Mouse (Mus musculus) forebrain, embryonic 14.5 days (tissue): ENCODE data around the gene Xpo5. TPM values are rescaled to one million over a fixed set of nuclear protein-coding genes. Genes with fewer than 3 reads are reported as not detected.

Source experiments
- ATAC-seq: fragments of 200-750 bp; cut with Nextera tagmentation; 2 replicates; pipeline ENCODE4 v1.8.0; 2017; ENCODE audit warnings: mild to moderate bottlenecking, moderate library complexity
- DNase-seq: peaks from one replicate; pipeline ENCODE4 v3.0.0-alpha.2; 2015; ENCODE audit warnings: low spot score
- H3K27ac ChIP-seq: fragments of 300-500 bp; sonication (generic); 2 replicates; pipeline ENCODE4 v1.5.1; 2014; ENCODE audit warnings: low read depth, mild to moderate bottlenecking, control low read depth, low read length, moderate library complexity
- H3K27me3 ChIP-seq: fragments of 300-500 bp; sonication (generic); replicated peaks from 2 replicates; pipeline ENCODE4 v1.6.1; 2014; ENCODE audit warnings: low read length, control low read depth, mixed read lengths; ENCODE audit not compliant: control insufficient read depth, insufficient read depth
- H3K36me3 ChIP-seq: fragments of 300-500 bp; sonication (generic); 2 replicates; pipeline ENCODE4 v1.6.1; 2014; ENCODE audit warnings: low read length, control low read depth; ENCODE audit not compliant: control insufficient read depth, insufficient read depth
- H3K4me1 ChIP-seq: fragments of 300-500 bp; sonication (generic); 2 replicates; pipeline ENCODE4 v1.6.1; 2014; ENCODE audit warnings: antibody characterized with exemption, low read length, control low read depth; ENCODE audit not compliant: control insufficient read depth, insufficient read depth
- H3K4me2 ChIP-seq: fragments of 300-500 bp; sonication (generic); 2 replicates; pipeline ENCODE4 v1.6.1; 2014; ENCODE audit warnings: mild to moderate bottlenecking, control low read depth, low read length
- H3K4me3 ChIP-seq: fragments of 300-500 bp; sonication (generic); 2 replicates; pipeline ENCODE4 v1.5.1; 2014; ENCODE audit warnings: low read depth, low read length, control low read depth
- H3K9ac ChIP-seq: fragments of 300-500 bp; sonication (generic); 2 replicates; pipeline ENCODE4 v1.6.1; 2014; ENCODE audit warnings: mild to moderate bottlenecking, low read length, control low read depth, moderate library complexity
- H3K9me3 ChIP-seq: fragments of 300-500 bp; sonication (generic); replicated peaks from 2 replicates; pipeline ENCODE4 v1.6.1; 2016; ENCODE audit warnings: low read length, control low read depth, mixed read lengths; ENCODE audit not compliant: control insufficient read depth
- WGBS: fragments of 180-500 bp; shearing (Covaris S2); extraction: QIAGEN DNeasy Blood & Tissue Kit; methylation state at CpG from one replicate; pipeline ENCODE4 v1.1.7; 2014; 5-methylcytosine and 5-hydroxymethylcytosine counted together
- polyA plus RNA-seq: library from polyadenylated mRNA; unstranded; fragments of >200 nt; fragmentation: Nextera tagmentation; extraction: Ambion mirVana; gene quantifications from 2 replicates; pipeline ENCODE4 v1.2.1, GENCODE M21; 2014

Gene Xpo5
- polyA plus RNA-seq, 1 experiment from 2014 or later = 50.9 TPM

DNA sequence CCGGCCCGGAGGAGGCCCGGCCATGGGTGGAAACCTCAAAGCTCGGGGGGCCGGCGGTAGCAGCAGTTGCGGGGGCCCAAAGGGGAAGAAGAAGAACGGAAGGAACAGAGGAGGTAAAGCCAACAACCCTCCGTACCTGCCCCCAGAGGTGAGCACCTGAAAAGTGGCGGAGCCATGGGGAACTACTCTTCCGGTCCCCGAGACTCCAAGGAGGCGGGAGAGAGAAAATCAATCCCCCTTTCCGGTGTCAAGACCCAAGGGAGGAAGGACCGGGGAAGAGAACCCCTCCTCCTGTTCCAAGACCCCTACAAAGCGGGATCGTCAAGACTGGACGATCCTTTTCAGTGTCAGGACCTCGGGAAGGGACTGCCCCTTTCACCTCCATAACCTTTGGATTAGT, 41.4 kb upstream of the Xpo5 start:
- ATAC-seq (peak; percentile 30), DNase-seq (peak; percentile 56)
- peaks cover 18% of the 10 kb centered on the region; the same call in 1 of the 2 replicates for H3K4me1 ChIP-seq
- peak overlapping the region; percentile 78 for H3K4me3 ChIP-seq
- H3K36me3 ChIP-seq = peaks cover 29% of the 10 kb centered on the region
- no peaks in the 10 kb centered on the region for H3K9me3 ChIP-seq
- peak overlapping the region; percentile 88 for H3K9ac ChIP-seq
- peak overlapping the region; percentile 76; the same call in 1 of the 2 replicates for H3K27ac ChIP-seq
- H3K27me3 ChIP-seq = no peaks in the 10 kb centered on the region
- H3K4me2 ChIP-seq = peak overlapping the region; percentile 83
- WGBS = under 1% methylated on average over 19 of the region's 19 CpGs

DNA sequence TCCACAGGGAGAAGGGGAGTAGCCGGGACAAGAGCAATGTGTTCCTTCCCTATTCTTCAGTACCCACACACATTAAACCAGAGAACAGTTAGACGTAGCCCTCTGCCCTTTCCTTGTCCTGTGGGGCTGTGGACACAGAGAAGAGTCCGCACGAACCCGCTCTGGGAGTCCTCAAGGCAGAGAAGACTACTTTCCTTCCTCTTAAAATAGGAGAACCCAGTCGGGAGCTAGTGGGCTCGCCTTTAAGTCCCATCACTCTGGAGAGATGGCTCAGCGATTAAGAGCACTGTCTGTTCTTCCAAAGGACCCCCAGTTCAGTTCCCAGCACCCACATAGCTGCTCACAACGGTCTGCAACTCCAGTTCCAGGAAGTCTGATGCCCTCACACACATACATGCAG, 40.9 kb upstream of the Xpo5 start:
- H3K4me3 ChIP-seq = peak overlapping the region; percentile 78
- H3K36me3 ChIP-seq = peaks cover 34% of the 10 kb centered on the region
- ATAC-seq = no peak
- peaks cover 18% of the 10 kb centered on the region; the same call in 1 of the 2 replicates for H3K4me1 ChIP-seq
- 55% methylated on average over 9 of the region's 9 CpGs for WGBS
- no peak overlapping the region for H3K27ac ChIP-seq
- H3K4me2 ChIP-seq = peak overlapping the region; percentile 83
- DNase-seq = no peak
- peak overlapping the region; percentile 88 for H3K9ac ChIP-seq
- no peaks in the 10 kb centered on the region for H3K9me3 ChIP-seq
- H3K27me3 ChIP-seq = no peaks in the 10 kb centered on the region

DNA sequence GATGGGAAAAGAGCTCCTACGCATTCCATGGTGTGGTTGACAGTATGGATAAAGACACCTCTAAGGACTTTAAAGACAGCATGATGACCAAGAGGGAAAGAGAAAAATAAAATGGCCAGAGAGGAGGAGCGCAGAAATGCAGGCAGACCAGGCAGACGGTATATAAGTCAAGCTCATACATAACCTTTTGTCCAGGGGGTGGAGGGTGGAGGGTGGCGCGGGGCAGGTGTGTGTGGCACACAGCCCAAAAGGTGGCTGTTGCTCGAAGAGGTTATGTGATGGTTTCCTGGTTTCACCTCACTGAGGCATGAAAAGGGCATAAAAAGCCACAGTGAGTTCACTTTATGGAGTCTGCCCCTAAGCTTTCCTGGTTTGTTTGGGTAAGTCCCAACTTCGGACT, 40.0 kb upstream of the Xpo5 start:
- WGBS = 92% methylated on average over 7 of the region's 7 CpGs
- DNase-seq (no peak), ATAC-seq (no peak)
- no peaks in the 10 kb centered on the region for H3K9me3 ChIP-seq
- peak overlapping the region; percentile 83 for H3K4me2 ChIP-seq
- H3K27me3 ChIP-seq = no peaks in the 10 kb centered on the region
- H3K4me3 ChIP-seq = no peak overlapping the region
- no peak overlapping the region for H3K9ac ChIP-seq
- no peak overlapping the region for H3K27ac ChIP-seq
- peaks cover 43% of the 10 kb centered on the region for H3K36me3 ChIP-seq
- H3K4me1 ChIP-seq = peaks cover 18% of the 10 kb centered on the region; the same call in 1 of the 2 replicates

DNA sequence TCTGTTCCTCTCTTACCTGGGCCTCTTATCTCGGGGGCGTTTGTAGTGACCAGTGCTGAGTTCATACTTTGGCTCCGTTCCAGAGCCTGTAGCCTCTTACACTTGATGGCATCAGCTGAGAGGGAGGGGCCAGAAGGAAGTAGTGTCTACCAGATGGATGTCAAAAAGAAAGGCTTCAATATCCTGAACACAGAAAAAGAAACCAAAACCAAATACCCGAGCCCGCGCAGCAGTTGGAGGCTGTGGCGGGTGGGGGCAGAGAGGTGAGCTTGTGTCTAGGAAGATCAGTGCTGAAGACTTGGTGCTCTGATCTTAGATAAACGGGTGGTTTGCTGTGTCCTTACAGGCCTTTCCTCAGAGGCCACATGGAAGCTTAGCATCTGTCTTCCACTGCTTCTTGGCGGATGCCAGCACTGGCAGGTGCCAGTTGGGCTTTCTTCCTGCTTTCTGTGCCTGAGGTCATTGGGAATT, 39.6 kb upstream of the Xpo5 start:
- Histone ChIP-seq H3K4me2 (no peak overlapping the region), H3K9me3 (no peaks in the 10 kb centered on the region), H3K27ac (no peak overlapping the region), H3K27me3 (no peaks in the 10 kb centered on the region), H3K4me3 (no peak overlapping the region), H3K36me3 (peaks cover 47% of the 10 kb centered on the region), H3K4me1 (peaks cover 18% of the 10 kb centered on the region; the same call in 1 of the 2 replicates), H3K9ac (no peak overlapping the region)
- 88% methylated on average over 9 of the region's 9 CpGs for WGBS
- no peak for DNase-seq
- ATAC-seq = no peak

DNA sequence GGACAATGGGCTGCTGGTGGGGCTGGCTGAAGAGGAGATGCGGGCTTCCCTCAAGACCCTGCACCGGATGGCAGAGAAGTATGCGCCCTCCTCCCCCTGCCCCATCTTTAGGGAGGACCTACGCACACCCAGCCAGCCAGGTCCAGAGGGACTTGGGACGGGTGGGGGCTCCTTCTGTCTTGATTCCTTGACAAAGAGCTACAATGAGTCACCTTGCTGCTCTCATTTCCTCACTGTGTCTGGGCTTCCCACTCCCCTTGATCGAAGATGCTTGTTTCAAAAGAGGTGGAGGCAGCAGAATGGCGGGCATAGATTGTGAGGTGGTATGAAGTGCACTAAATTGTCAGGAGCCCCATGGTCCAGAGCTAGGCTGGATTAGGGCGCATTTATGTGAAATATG, 38.3 kb upstream of the Xpo5 start:
- no peaks in the 10 kb centered on the region for H3K27me3 ChIP-seq
- H3K36me3 ChIP-seq = peaks cover 59% of the 10 kb centered on the region
- ATAC-seq = no peak

DNA sequence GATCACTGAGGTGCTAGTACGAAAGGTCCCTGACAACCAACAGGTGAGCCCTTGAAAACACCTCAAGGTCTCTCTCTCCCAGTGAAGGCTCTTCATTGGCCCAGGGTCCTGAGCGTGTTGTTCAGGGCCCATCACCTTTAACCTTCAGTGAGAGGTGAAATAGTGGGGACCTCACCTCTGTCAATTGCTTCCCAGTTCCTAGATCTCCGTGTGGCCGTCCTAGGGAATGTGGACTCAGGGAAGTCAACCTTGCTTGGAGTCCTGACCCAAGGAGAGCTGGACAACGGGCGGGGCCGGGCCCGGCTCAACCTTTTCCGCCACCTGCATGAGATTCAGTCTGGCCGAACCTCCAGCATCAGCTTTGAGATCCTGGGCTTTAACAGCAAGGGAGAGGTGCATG, 37.8 kb upstream of the Xpo5 start:
- peaks cover 64% of the 10 kb centered on the region for H3K36me3 ChIP-seq

More for the DNA sequence above, 38.3 kb upstream of the Xpo5 start:
- 96% methylated on average over 8 of the region's 8 CpGs for WGBS
- no peak overlapping the region for H3K27ac ChIP-seq
- H3K9me3 ChIP-seq = no peaks in the 10 kb centered on the region
- H3K4me1 ChIP-seq = peaks cover 18% of the 10 kb centered on the region; the same call in 1 of the 2 replicates
- no peak for DNase-seq
- H3K4me2 ChIP-seq = no peak overlapping the region
- no peak overlapping the region for H3K9ac ChIP-seq
- H3K4me3 ChIP-seq = no peak overlapping the region

DNA sequence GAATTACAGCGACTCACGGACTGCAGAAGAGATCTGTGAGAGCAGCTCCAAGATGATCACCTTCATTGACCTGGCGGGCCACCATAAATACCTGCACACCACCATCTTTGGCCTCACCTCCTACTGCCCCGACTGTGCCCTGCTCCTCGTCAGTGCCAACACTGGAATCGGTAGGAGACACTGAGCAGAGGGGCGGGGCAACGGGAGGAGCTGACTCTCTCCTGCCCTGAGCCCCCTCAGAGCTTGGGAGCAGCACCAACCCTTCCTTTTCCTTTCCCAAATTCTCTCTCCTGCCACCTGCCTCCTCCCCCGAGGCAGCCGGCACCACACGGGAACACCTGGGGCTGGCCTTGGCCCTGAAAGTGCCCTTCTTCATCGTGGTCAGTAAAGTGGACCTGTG, 37.1 kb upstream of the Xpo5 start:
- no peak overlapping the region for H3K4me2 ChIP-seq
- H3K4me3 ChIP-seq = no peak overlapping the region
- H3K9ac ChIP-seq = no peak overlapping the region
- H3K9me3 ChIP-seq = no peaks in the 10 kb centered on the region
- ATAC-seq = no peak
- 88% methylated on average over 12 of the region's 12 CpGs for WGBS
- H3K27me3 ChIP-seq = no peaks in the 10 kb centered on the region
- DNase-seq = no peak
- H3K4me1 ChIP-seq = peaks cover 15% of the 10 kb centered on the region; the same call in 1 of the 2 replicates
- peaks cover 69% of the 10 kb centered on the region for H3K36me3 ChIP-seq
- no peak overlapping the region for H3K27ac ChIP-seq

More for the DNA sequence above, 37.8 kb upstream of the Xpo5 start:
- ATAC-seq (no peak), DNase-seq (no peak)
- Histone ChIP-seq H3K4me2 (no peak overlapping the region), H3K27ac (no peak overlapping the region), H3K9ac (no peak overlapping the region), H3K9me3 (no peaks in the 10 kb centered on the region), H3K4me1 (peaks cover 16% of the 10 kb centered on the region; the same call in 1 of the 2 replicates), H3K4me3 (no peak overlapping the region), H3K27me3 (no peaks in the 10 kb centered on the region)
- WGBS = 90% methylated on average over 10 of the region's 10 CpGs

DNA sequence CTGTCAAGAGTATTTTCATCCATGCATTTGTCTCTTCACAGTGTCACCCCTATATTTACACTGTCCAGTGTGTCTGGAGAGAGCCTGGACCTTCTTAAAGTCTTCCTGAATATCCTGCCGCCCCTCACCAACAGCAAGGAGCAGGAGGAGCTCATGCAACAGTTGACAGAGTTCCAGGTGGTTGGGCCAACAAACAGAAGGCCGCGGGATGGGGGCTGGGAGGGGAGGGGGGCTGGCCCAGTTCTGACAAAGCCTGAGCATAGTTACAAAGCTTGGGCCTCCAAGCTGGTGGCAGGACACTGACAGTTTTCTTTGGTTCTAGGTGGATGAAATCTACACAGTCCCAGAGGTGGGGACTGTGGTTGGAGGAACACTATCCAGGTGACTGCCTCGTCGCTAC, 36.3 kb upstream of the Xpo5 start:
- WGBS = 83% methylated on average over 5 of the region's 5 CpGs
- no peak overlapping the region for H3K4me3 ChIP-seq
- H3K9me3 ChIP-seq = no peaks in the 10 kb centered on the region
- ATAC-seq (no peak), DNase-seq (no peak)
- no peak overlapping the region for H3K4me2 ChIP-seq
- no peaks in the 10 kb centered on the region for H3K27me3 ChIP-seq
- peaks cover 15% of the 10 kb centered on the region; the same call in 1 of the 2 replicates for H3K4me1 ChIP-seq
- no peak overlapping the region for H3K27ac ChIP-seq
- H3K36me3 ChIP-seq = peaks cover 77% of the 10 kb centered on the region
- H3K9ac ChIP-seq = no peak overlapping the region

DNA sequence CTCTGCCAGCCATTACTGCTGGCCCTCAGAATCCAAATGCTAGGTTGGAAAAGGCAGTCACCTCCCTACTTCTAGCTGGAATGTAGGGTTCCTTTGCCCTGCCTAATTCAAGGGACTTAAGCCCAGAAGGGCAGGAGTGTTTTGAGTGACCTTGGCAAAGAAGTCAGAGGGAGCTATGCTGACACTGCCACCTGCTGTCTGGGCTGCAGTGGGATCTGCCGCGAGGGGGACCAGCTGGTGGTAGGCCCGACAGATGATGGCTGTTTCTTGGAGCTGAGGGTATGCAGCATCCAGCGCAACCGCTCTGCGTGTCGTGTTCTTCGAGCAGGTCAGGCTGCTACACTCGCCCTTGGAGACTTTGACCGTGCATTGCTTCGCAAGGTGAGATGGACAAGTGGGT, 35.6 kb upstream of the Xpo5 start:
- 86% methylated on average over 11 of the region's 11 CpGs for WGBS
- Histone ChIP-seq H3K9ac (no peak overlapping the region), H3K27ac (no peak overlapping the region), H3K9me3 (no peaks in the 10 kb centered on the region), H3K4me1 (peaks cover 11% of the 10 kb centered on the region; the same call in 1 of the 2 replicates), H3K4me2 (no peak overlapping the region), H3K4me3 (no peak overlapping the region), H3K36me3 (peaks cover 83% of the 10 kb centered on the region), H3K27me3 (no peaks in the 10 kb centered on the region)
- ATAC-seq (no peak), DNase-seq (no peak)
